Mouse (Mus musculus) lung, embryonic 15.5 days (tissue): Measurements from ENCODE around the gene Ctnna2. TPM values are rescaled to one million over a fixed set of nuclear protein-coding genes. Genes with fewer than 3 reads are reported as not detected.

Experiments used
- ATAC-seq: fragments of 200-750 bp; cut with Nextera tagmentation; 2 replicates; pipeline ENCODE4 v1.8.0; 2017; ENCODE audit warnings: moderate number of reproducible peaks, borderline replicate concordance; ENCODE audit not compliant: low FRiP score, low TSS enrichment; ENCODE audit errors: extremely low read depth
- H3K27ac ChIP-seq: fragments of 300-500 bp; sonication (generic); 2 replicates; pipeline ENCODE4 v1.5.1; 2015; ENCODE audit warnings: moderate library complexity, mild to moderate bottlenecking, inconsistent platforms
- H3K27me3 ChIP-seq: fragments of 300-500 bp; sonication (generic); 2 replicates; pipeline ENCODE4 v1.6.1; 2015; ENCODE audit warnings: inconsistent platforms
- H3K36me3 ChIP-seq: fragments of 300-500 bp; sonication (generic); 2 replicates; pipeline ENCODE4 v1.6.1; 2015; ENCODE audit warnings: inconsistent platforms
- H3K4me1 ChIP-seq: fragments of 300-500 bp; sonication (generic); 2 replicates; pipeline ENCODE4 v1.6.1; 2015; ENCODE audit warnings: inconsistent platforms
- H3K4me2 ChIP-seq: fragments of 300-500 bp; sonication (generic); 2 replicates; pipeline ENCODE4 v1.6.1; 2015; ENCODE audit warnings: inconsistent platforms, mild to moderate bottlenecking, moderate library complexity
- H3K4me3 ChIP-seq: fragments of 300-500 bp; sonication (generic); 2 replicates; pipeline ENCODE4 v1.5.1; 2015; ENCODE audit warnings: mild to moderate bottlenecking, inconsistent platforms
- H3K9ac ChIP-seq: fragments of 300-500 bp; sonication (generic); 2 replicates; pipeline ENCODE4 v1.6.1; 2015; ENCODE audit warnings: inconsistent platforms
- H3K9me3 ChIP-seq: fragments of 300-500 bp; sonication (generic); 2 replicates; pipeline ENCODE4 v1.6.1; 2016; ENCODE audit warnings: inconsistent platforms
- WGBS: fragments of 180-500 bp; shearing (Covaris S2); methylation state at CpG from one replicate; pipeline ENCODE4 v1.1.7; 2015; 5-methylcytosine and 5-hydroxymethylcytosine counted together
- polyA plus RNA-seq: library from polyadenylated mRNA; unstranded; fragments of >200 nt; fragmentation: Nextera tagmentation; extraction: Ambion mirVana; gene quantifications from 2 replicates; pipeline ENCODE4 v1.2.1, GENCODE M21; 2015

Gene Ctnna2
- polyA plus RNA-seq, 1 experiment from 2014 or later = 2.0 TPM

DNA sequence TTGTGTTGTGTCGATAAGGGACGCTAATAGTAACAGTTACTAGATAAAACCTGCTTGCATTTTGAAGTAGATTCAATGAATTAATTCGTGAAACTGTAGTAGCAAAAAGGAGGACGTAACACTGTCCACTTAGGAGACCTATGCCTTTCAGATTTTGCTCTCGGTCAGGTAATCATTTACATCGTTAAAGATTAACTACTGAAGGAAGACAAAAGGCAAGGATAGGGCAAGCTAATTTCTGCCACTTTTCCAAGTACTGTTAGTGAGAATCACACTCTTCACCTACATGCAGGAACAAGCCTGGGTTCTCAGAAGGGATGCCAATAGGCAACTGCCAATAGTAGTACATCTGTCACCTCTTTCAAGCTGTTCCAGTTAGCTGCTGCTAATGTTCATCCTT lies 578.7 kb downstream of the Ctnna2 start:
- no peak for ATAC-seq
- 78% methylated on average over 6 of the region's 6 CpGs for WGBS

DNA sequence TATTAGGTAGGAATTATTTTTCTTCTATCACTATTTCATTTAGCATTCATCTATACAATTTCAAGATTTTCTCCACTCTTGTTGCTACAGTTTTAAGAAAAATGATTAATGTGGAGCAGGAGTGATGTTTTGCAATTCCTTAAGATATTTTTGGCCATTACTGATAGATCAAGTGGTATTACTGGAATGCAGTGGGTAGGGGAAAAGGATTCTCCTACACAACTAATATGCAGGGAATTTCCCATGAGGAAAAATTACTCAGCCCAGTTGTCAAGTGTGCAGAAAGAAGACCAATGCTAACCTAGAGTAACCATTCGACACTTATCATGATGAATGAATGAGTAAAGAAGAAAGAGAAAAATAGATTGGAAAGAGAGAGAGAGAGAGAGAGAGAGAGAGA lies 587.8 kb downstream of the Ctnna2 start:
- ATAC-seq = no peak
- 84% methylated on average over 1 of the region's 1 CpGs for WGBS
- no peak overlapping the region for H3K4me2 ChIP-seq
- no peak overlapping the region for H3K9ac ChIP-seq
- H3K4me3 ChIP-seq = no peak overlapping the region
- H3K4me1 ChIP-seq = no peaks in the 10 kb centered on the region
- H3K9me3 ChIP-seq = no peaks in the 10 kb centered on the region
- H3K27ac ChIP-seq = no peak overlapping the region
- no peaks in the 10 kb centered on the region for H3K36me3 ChIP-seq
- H3K27me3 ChIP-seq = no peaks in the 10 kb centered on the region

More for the DNA sequence above, 578.7 kb downstream of the Ctnna2 start:
- Histone ChIP-seq H3K9ac (no peak overlapping the region), H3K9me3 (no peaks in the 10 kb centered on the region), H3K27me3 (no peaks in the 10 kb centered on the region), H3K4me3 (no peak overlapping the region), H3K4me1 (no peaks in the 10 kb centered on the region), H3K27ac (no peak overlapping the region), H3K36me3 (no peaks in the 10 kb centered on the region), H3K4me2 (no peak overlapping the region)

DNA sequence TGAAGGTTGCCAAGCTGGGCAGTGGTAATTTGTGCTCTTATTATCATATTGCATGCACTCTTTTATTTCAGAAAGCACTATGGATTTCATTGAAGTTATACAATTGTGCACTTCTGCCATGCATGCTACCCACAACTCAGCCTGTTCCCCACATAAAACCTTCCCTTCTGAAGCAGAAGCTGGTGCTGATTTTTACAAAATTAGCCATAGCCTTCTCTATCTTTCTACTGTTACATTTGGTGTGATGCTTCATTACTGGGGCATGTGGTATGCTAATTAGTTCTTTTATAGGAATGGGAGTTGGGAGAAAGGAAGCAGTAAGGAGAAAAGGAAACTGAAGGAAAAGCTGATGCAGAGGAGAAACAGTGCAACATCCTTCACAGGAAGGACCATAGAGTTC lies 598.2 kb downstream of the Ctnna2 start:
- H3K4me2 ChIP-seq = no peak overlapping the region
- H3K36me3 ChIP-seq = no peaks in the 10 kb centered on the region
- H3K4me3 ChIP-seq = no peak overlapping the region
- no peaks in the 10 kb centered on the region for H3K27me3 ChIP-seq
- H3K9ac ChIP-seq = no peak overlapping the region
- no peak overlapping the region for H3K27ac ChIP-seq
- H3K4me1 ChIP-seq = no peaks in the 10 kb centered on the region
- ATAC-seq = no peak
- no peaks in the 10 kb centered on the region for H3K9me3 ChIP-seq

DNA sequence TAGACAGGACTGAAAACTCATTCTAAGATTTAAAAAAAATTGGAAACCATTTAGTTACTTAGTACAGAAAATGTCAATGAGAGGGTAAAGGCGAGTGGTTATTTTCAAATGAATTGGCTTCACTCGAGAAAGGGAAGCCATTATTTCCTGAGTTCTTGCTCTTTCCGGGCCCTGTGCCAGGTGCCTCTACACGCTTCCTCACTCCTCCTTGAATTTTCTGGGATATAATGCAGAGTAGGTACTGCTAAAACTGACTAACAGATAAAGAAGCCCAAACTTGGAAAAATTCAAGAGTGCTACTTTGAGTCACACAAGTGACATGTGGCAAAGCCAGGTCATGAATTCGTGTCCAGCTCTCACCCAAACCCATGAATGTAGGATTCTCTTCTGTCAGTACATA lies 606.4 kb downstream of the Ctnna2 start:
- Histone ChIP-seq H3K27me3 (no peaks in the 10 kb centered on the region), H3K27ac (no peak overlapping the region), H3K36me3 (no peaks in the 10 kb centered on the region), H3K9ac (no peak overlapping the region), H3K4me2 (no peak overlapping the region), H3K4me1 (no peaks in the 10 kb centered on the region), H3K4me3 (no peak overlapping the region), H3K9me3 (no peaks in the 10 kb centered on the region)
- no peak for ATAC-seq
- WGBS = 32% methylated on average over 5 of the region's 5 CpGs

DNA sequence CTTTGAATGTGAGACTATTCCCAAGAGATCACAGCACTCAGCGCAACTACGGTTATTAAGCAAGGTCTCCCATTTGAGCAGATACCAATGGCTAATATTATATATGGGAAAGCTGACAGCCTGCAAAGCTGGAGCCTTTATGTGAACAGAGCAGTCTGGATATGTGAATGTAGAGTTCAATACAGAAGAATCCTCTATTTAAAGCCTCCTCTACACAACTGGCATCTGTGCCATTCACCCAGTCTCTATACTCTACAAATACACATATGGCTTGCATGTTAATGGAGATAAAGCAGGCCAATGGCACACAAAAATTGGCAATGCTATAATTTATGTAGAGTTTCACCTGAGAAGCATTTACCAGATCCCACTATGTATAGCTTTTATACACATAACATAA lies 608.4 kb downstream of the Ctnna2 start:
- H3K4me3 ChIP-seq = no peak overlapping the region
- no peaks in the 10 kb centered on the region for H3K4me1 ChIP-seq
- H3K36me3 ChIP-seq = no peaks in the 10 kb centered on the region
- ATAC-seq = no peak
- no peak overlapping the region for H3K9ac ChIP-seq
- H3K4me2 ChIP-seq = no peak overlapping the region
- no peak overlapping the region for H3K27ac ChIP-seq
- H3K9me3 ChIP-seq = no peaks in the 10 kb centered on the region
- no peaks in the 10 kb centered on the region for H3K27me3 ChIP-seq
- WGBS = 98% methylated on average over 2 of the region's 2 CpGs

DNA sequence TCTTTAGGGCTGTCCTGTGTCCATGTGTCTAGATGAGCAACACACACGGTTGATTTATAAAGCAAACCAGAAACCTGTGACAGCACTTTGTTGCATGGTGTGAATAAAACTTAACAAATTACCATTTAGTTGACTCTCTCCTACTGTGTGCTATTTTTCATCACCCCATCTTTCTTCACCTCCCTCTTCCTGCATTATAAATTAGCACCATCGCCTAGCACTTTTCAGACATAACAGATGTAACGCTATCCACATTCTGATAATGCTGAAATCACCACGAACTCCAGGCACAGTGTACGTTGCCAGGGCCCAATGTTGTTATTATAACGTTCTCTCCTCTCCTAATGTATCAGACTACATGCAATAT lies 621.0 kb downstream of the Ctnna2 start:
- ATAC-seq = no peak
- Histone ChIP-seq H3K9me3 (no peaks in the 10 kb centered on the region), H3K4me1 (no peaks in the 10 kb centered on the region), H3K4me2 (no peak overlapping the region), H3K36me3 (no peaks in the 10 kb centered on the region), H3K4me3 (no peak overlapping the region), H3K9ac (no peak overlapping the region), H3K27ac (no peak overlapping the region), H3K27me3 (no peaks in the 10 kb centered on the region)
- 51% methylated on average over 6 of the region's 6 CpGs for WGBS

DNA sequence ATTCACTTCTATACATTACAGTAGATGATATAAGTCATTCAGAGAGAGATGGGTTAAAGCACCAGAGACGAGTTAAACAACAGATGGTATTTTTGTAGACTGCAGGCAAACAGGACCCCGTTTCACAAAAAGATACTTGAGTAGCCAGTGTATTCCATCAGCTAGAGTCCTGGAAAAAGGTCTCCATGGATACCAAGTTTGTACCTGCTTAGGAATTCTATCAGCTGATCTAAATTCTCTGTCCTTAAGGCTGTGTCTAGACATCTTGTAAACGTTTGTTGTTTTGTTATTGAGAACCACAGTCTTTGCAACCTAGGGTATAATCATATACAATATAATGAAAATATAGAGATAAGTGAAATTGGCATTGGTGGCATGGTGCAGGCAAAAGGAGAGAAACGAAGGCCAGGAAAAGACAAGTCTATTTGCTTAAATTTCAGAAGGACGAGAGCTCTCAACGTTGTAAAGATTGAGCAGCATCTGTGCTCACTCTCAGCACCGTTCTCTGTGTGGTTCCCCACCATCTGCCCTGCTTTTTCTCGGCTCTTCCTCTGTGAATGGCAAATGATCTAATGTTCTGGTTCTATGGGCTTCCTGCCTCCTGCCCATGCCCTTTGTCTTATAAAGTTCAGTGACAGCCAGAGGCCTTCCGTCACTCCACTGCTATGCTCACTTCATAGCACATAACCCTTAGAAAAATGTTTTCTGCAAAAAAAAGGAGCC lies 621.6 kb downstream of the Ctnna2 start:
- ATAC-seq = no peak
- Histone ChIP-seq H3K36me3 (no peaks in the 10 kb centered on the region), H3K27ac (no peak overlapping the region), H3K4me2 (no peak overlapping the region), H3K9ac (no peak overlapping the region), H3K27me3 (no peaks in the 10 kb centered on the region), H3K4me1 (no peaks in the 10 kb centered on the region), H3K4me3 (no peak overlapping the region), H3K9me3 (no peaks in the 10 kb centered on the region)
- 58% methylated on average over 9 of the region's 9 CpGs for WGBS

DNA sequence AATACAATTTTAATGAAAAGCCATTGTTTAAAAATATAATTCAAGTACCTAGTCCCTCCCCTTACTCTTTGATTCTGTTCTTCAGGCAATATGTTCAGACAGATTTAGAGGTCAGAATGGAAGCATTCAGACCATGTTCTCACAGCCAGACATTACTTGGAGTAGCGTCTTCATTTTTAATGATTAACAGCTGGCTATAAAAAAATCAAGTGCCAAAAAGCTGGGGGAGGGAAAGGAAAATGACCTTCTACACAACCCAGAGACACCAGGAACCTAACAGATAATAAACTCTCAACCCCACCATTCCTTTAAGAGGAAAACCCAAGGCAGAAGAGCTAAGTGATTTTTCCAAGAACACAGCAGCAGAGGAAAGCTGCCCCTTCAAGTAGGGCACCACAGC lies 624.7 kb downstream of the Ctnna2 start:
- Histone ChIP-seq H3K9ac (no peak overlapping the region), H3K36me3 (no peaks in the 10 kb centered on the region), H3K4me2 (no peak overlapping the region), H3K4me3 (no peak overlapping the region), H3K27ac (no peak overlapping the region), H3K27me3 (no peaks in the 10 kb centered on the region), H3K9me3 (no peaks in the 10 kb centered on the region), H3K4me1 (no peaks in the 10 kb centered on the region)
- ATAC-seq = no peak
- WGBS = 31% methylated on average over 1 of the region's 1 CpGs

DNA sequence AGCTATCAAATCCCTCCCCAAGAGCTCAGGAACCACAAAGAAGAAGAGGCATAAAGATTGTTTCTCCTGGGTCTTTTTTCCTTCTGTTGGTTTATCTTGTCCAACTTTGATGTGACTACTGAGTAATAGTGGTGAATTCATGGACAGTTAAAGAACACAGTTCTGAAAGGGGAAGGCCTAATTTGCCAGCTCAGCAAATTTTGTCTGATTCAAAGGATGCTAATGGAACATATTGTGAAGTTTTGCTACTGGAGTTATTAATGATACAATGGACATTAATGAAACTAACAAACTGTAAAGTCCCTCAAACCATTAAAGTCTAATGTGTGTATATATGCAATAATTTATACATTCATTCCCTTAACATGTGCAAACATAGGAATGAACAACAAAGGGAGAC lies 635.7 kb downstream of the Ctnna2 start:
- no peak overlapping the region for H3K4me2 ChIP-seq
- H3K4me3 ChIP-seq = no peak overlapping the region
- H3K9me3 ChIP-seq = no peaks in the 10 kb centered on the region
- H3K9ac ChIP-seq = no peak overlapping the region
- no peak for ATAC-seq
- H3K4me1 ChIP-seq = no peaks in the 10 kb centered on the region
- H3K27me3 ChIP-seq = no peaks in the 10 kb centered on the region
- H3K36me3 ChIP-seq = no peaks in the 10 kb centered on the region
- no peak overlapping the region for H3K27ac ChIP-seq

DNA sequence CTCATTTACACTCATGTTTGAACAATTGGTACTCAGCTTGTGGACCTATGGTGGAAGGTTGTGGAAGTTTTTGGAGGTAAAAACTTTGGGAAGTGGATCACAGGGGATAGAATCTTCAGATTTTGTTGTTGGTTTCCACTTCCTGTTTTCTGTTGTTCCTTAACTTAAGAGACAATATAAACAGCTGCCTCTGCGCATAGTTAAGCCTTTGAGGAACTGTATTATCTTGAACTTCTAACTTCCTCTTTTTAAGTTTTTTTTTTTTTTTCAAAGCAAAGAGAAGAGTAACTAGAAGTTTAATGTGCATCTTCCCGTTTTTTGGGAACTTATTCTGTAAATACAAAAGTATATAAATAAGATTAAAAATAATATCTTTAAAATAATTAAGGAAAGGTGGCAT lies 644.0 kb downstream of the Ctnna2 start:
- 68% methylated on average over 2 of the region's 2 CpGs for WGBS
- Histone ChIP-seq H3K4me3 (no peak overlapping the region), H3K36me3 (no peaks in the 10 kb centered on the region), H3K27me3 (no peaks in the 10 kb centered on the region), H3K4me1 (no peaks in the 10 kb centered on the region), H3K4me2 (no peak overlapping the region), H3K27ac (no peak overlapping the region), H3K9me3 (no peaks in the 10 kb centered on the region), H3K9ac (no peak overlapping the region)
- ATAC-seq = no peak

DNA sequence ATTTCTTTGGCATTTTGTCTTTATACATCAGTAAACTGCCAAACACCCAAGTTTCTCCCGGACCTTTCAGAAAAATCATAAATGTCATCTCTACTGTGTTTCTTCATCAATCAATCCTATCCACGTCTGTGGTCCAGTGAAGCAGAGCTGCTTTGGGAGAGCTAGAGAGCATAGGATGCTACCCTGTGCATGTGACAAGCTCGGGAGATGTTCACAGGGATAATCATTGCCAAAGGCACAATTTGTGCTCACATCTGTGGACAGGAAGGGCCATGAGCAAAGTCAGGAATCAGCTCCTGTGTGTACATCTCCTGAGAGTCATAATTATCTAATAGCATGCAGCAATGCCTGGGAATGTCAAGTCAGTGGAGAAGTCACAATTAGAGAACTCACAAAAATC lies 654.8 kb downstream of the Ctnna2 start:
- Histone ChIP-seq H3K9me3 (no peaks in the 10 kb centered on the region), H3K27ac (no peak overlapping the region), H3K4me1 (no peaks in the 10 kb centered on the region), H3K4me2 (no peak overlapping the region), H3K4me3 (no peak overlapping the region), H3K27me3 (no peaks in the 10 kb centered on the region), H3K36me3 (no peaks in the 10 kb centered on the region), H3K9ac (no peak overlapping the region)
- no peak for ATAC-seq
- 57% methylated on average over 3 of the region's 3 CpGs for WGBS

DNA sequence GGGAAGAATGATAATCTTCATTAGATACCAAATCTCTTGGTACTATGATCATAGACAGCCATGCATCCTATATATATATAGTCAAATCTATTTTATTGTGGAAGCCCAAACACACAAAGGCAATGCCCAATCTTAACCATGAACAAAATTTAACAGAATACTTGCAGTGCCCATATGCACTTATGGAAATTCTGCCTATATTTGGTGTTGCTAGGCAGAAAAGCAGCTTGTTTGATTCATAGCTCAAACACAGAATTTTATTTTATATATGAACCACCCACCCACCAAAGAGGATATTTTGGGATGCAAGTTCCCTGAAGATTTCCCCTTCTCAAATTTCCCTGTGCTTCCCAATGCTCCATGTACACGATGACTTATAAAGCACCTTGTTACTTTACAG lies 655.2 kb downstream of the Ctnna2 start:
- 94% methylated on average over 1 of the region's 1 CpGs for WGBS
- no peak overlapping the region for H3K4me2 ChIP-seq
- no peak for ATAC-seq

DNA sequence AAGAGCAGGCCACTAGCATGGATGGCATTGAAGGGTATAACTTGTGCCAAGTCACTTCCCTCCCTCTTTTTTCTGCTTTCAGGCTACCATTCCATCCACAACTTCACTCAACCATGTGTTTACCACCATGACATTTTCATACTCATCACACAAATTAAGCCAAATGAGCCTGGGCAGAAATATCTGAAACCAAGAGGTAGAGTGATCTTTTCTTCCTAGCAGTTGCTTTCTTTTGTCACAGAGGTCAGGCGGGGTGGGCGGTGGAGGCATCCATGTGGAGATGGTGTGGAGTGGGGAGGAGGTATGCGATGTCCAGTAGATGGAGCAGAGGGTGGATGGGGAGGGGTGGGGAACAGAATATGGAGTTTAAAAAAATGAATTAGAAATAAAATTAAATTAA lies 672.7 kb downstream of the Ctnna2 start:
- Histone ChIP-seq H3K27me3 (no peaks in the 10 kb centered on the region), H3K9me3 (no peaks in the 10 kb centered on the region), H3K36me3 (no peaks in the 10 kb centered on the region), H3K4me2 (no peak overlapping the region), H3K27ac (no peak overlapping the region), H3K4me1 (no peaks in the 10 kb centered on the region), H3K4me3 (no peak overlapping the region), H3K9ac (no peak overlapping the region)
- no peak for ATAC-seq
- 95% methylated on average over 3 of the region's 3 CpGs for WGBS

More for the DNA sequence above, 655.2 kb downstream of the Ctnna2 start:
- Histone ChIP-seq H3K36me3 (no peaks in the 10 kb centered on the region), H3K27ac (no peak overlapping the region), H3K9ac (no peak overlapping the region), H3K4me1 (no peaks in the 10 kb centered on the region), H3K4me3 (no peak overlapping the region), H3K9me3 (no peaks in the 10 kb centered on the region), H3K27me3 (no peaks in the 10 kb centered on the region)
